Mouse (Mus musculus): ENCODE results near the gene Olfr414. TPM values are rescaled to one million over a fixed set of nuclear protein-coding genes. Genes with fewer than 3 reads are reported as not detected.

The Olfr414 gene
- not detected for total RNA-seq (2021)

GRCm38 (mm10) chr1:174423764-174424163 lies at the start of gene Olfr414:
TSS of gene Olfr414 (plus strand) at chr1:174424064.
- no peak for DNase-seq

GRCm38 (mm10) chr1:174390746-174391145 lies 33.1 kb upstream of the Olfr414 start, which contains the start of gene Olfr248:
TSS of gene Olfr248 (plus strand) at chr1:174391046.
- DNase-seq = no peak

- no peak for DNase-seq
These were observed 905 bp upstream of the Olfr414 start for GRCm38 (mm10) chr1:174422959-174423358.

GRCm38 (mm10) chr1:174426180-174426986 lies 2.5 kb downstream of the Olfr414 start:
- no peak for DNase-seq

- no peak for DNase-seq
These were observed 3.5 kb downstream of the Olfr414 start for GRCm38 (mm10) chr1:174427402-174427801.

- DNase-seq = no peak
These were observed 4.5 kb downstream of the Olfr414 start for GRCm38 (mm10) chr1:174428407-174428806.

- no peak for DNase-seq
These were observed 10.3 kb downstream of the Olfr414 start for GRCm38 (mm10) chr1:174434121-174434520.

- DNase-seq = no peak
These were observed 17.9 kb downstream of the Olfr414 start, which contains the start of gene Olfr220 for GRCm38 (mm10) chr1:174441782-174442181. TSS of gene Olfr220 (plus strand) at chr1:174442082.

- no peak for DNase-seq
These were observed 31.2 kb downstream of the Olfr414 start for GRCm38 (mm10) chr1:174455100-174455499.

- no peak for DNase-seq
These were observed 41.5 kb downstream of the Olfr414 start for GRCm38 (mm10) chr1:174465385-174465784.

- DNase-seq = no peak
These were observed 42.4 kb downstream of the Olfr414 start for GRCm38 (mm10) chr1:174466240-174466639.

- peak; percentile 11 to 31 for DNase-seq
These were observed 45.9 kb downstream of the Olfr414 start for GRCm38 (mm10) chr1:174469736-174470135.

- DNase-seq = no peak
These were observed 58.7 kb downstream of the Olfr414 start for GRCm38 (mm10) chr1:174482567-174482966.

Other genes starting within 250 kb of the Olfr414 start
- gene Olfr419, start 172.0 kb upstream of the Olfr414 start, total RNA-seq (2021) = not detected
- gene Mptx1, start 93.5 kb upstream of the Olfr414 start, total RNA-seq (2021) = not detected
- gene Olfr417, start 58.9 kb upstream of the Olfr414 start, total RNA-seq (2021) = not detected
- not detected for gene Olfr248, start 33.0 kb upstream of the Olfr414 start, total RNA-seq (2021)
- not detected for gene Olfr220, start 18.0 kb downstream of the Olfr414 start, total RNA-seq (2021)
- 10 to 100 TPM; 69.2 to 73.0 TPM for gene Fmn2, start 77.8 kb downstream of the Olfr414 start, total RNA-seq (2021)

Measured in layer of hippocampus, postnatal 36 days (tissue).